Mouse (Mus musculus) CH12.LX (cell line): ENCODE data around the gene Unc13c.

Experiments
- CTCF ChIP-seq, 2 experiments: IDR thresholded peaks in 1 of 2; conservative IDR thresholded peaks in 1 of 2; 2 replicates each; pipeline ENCODE4 v1.5.1; 2011 to 2012; ENCODE audit warnings: low read depth in 2 of 2, low read length in 2 of 2, improper control_type of control experiment in 1 of 2, inconsistent platforms in 1 of 2, mild to moderate bottlenecking in 1 of 2, moderate library complexity in 1 of 2
- POLR2A ChIP-seq: IDR thresholded peaks from 2 replicates; pipeline ENCODE4 v1.6.1; 2011; ENCODE audit warnings: low read depth, mild to moderate bottlenecking, improper control_type of control experiment, low read length
- TCF12 ChIP-seq: IDR thresholded peaks from 2 replicates; pipeline ENCODE4 v1.6.1; 2014; ENCODE audit warnings: low read depth, mild to moderate bottlenecking, inconsistent platforms, low read length, improper control_type of control experiment

GRCm38 (mm10) chr9:73755185-73755584, 213.6 kb downstream of the Unc13c start:
- TF ChIP-seq TCF12 (no peak), POLR2A (no peak), CTCF (conservative IDR thresholded peaks at IDR 0.05 in 1 of 2, IDR thresholded peaks at IDR 0.05 in 1 of 2; ENCODE audit: low read depth in 2 of 2, low read length in 2 of 2) (no peak)
